Mouse (Mus musculus) C2C12 (cell line): ENCODE measurements around the gene Slc6a21.

Experiments used
- CEBPB ChIP-seq: IDR thresholded peaks from one replicate; pipeline ENCODE4 v1.6.1; 2011; ENCODE audit warnings: low read depth, mild to moderate bottlenecking, control low read depth, moderate library complexity
- CTCF ChIP-seq: IDR thresholded peaks from one replicate; pipeline ENCODE4 v1.5.1; 2011; ENCODE audit not compliant: control insufficient read depth, insufficient read depth, insufficient read length
- FOSL1 ChIP-seq: IDR thresholded peaks from one replicate; pipeline ENCODE4 v1.8.0; 2011; ENCODE audit warnings: mild to moderate bottlenecking, low read length; ENCODE audit not compliant: poor library complexity, insufficient read depth, severe bottlenecking
- MAX ChIP-seq: IDR thresholded peaks from one replicate; pipeline ENCODE4 v1.6.1; 2011; ENCODE audit warnings: mild to moderate bottlenecking, control low read depth
- MYOD1 ChIP-seq: IDR thresholded peaks from one replicate; pipeline ENCODE4 v1.6.1; 2011; ENCODE audit warnings: low read depth; ENCODE audit not compliant: control insufficient read depth, insufficient read length
- USF1 ChIP-seq: IDR thresholded peaks from one replicate; pipeline ENCODE4 v1.6.1; 2011; ENCODE audit warnings: low read depth, mild to moderate bottlenecking, control low read depth, moderate library complexity

DNA sequence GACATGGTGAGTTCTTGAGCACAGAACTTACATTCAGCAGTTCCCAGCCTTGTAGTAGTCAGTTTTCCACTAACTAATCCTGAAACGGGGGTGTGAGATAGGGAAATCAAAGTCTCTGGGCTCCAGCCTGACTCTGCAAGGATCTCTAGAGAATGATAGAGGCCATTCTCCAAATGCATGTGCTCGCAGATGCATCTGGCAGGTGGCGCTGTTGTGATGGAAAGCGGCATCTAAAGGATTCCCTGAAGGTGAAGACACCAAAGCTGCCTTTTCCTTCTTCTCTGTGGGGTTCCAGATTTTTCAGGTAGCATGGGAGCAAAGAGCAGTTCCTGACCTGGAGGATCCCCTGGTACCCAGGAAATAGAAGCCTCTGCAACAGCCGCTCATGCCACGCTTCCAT, 23.0 kb downstream of the Slc6a21 start:
- peak; percentile 40 for TF ChIP-seq CTCF
- no peak for TF ChIP-seq USF1
- peak; percentile 7 for TF ChIP-seq MAX
- TF ChIP-seq FOSL1 = no peak
- TF ChIP-seq CEBPB = no peak
- TF ChIP-seq MYOD1 = no peak
